Mouse (Mus musculus) left cerebral cortex, postnatal 25 days (tissue): Measurements from ENCODE around the gene Nsun2. TPM values are rescaled to one million over a fixed set of nuclear protein-coding genes. Genes with fewer than 3 reads are reported as not detected.

ENCODE experiments used
- DNase-seq, 2 experiments: peaks; one replicate each; pipeline ENCODE4 v3.0.0; 2022; ENCODE audit warnings: low spot score in 2 of 2, mixed read lengths in 1 of 2
- intact Hi-C: fragments of 180-260 bp; cut with DNase I; formaldehyde crosslinking; loops from one replicate; pipeline ENCODE4 v1.15.1; 2025
- total RNA-seq, 2 experiments: library from RNA; stranded (reverse); gene quantifications; 2 replicates each; pipeline ENCODE4 v1.2.3; 2021

The Nsun2 gene
- total RNA-seq, 2 experiments from 2014 or later = 70.9 to 76.9 TPM

GRCm38 (mm10) chr13:69522161-69522791 lies 11.3 kb upstream of the Nsun2 start:
- intact Hi-C loops = no loop called here
- peak in 1 of 2 experiments; percentile 49 for DNase-seq

GRCm38 (mm10) chr13:69523444-69524157 lies 9.9 kb upstream of the Nsun2 start:
- intact Hi-C loops = no loop called here
- peak in 1 of 2 experiments; percentile 39 for DNase-seq

GRCm38 (mm10) chr13:69524158-69524530 lies 9.4 kb upstream of the Nsun2 start:
- intact Hi-C loops = no loop called here
- DNase-seq = no peak

- DNase-seq = no peak
- intact Hi-C loops = no loop called here
These were observed 7.7 kb upstream of the Nsun2 start for GRCm38 (mm10) chr13:69525867-69526266.

GRCm38 (mm10) chr13:69528531-69528930 lies 5.0 kb upstream of the Nsun2 start:
- intact Hi-C loops = no loop called here
- DNase-seq = no peak

- intact Hi-C loops = no loop called here
- no peak for DNase-seq
These were observed 3.4 kb upstream of the Nsun2 start for GRCm38 (mm10) chr13:69530156-69530555.

GRCm38 (mm10) chr13:69530951-69531350 lies 2.6 kb upstream of the Nsun2 start:
- intact Hi-C loops = no loop called here
- DNase-seq = no peak

GRCm38 (mm10) chr13:69531431-69531830 lies 2.1 kb upstream of the Nsun2 start:
- DNase-seq = no peak
- intact Hi-C loops = no loop called here

- intact Hi-C loops = no loop called here
- DNase-seq = no peak
These were observed 1.2 kb upstream of the Nsun2 start for GRCm38 (mm10) chr13:69532101-69532892.

GRCm38 (mm10) chr13:69532893-69533404 lies 597 bp upstream of the Nsun2 start:
- DNase-seq = no peak
- intact Hi-C loops = no loop called here

GRCm38 (mm10) chr13:69534334-69534653 lies 748 bp downstream of the Nsun2 start, which contains the start of gene Tent4a:
TSS of gene Tent4a (minus strand) at chr13:69534617.
- intact Hi-C loops = loop anchor here (2.0 kb wide), 1 partner anchor 51 kb away; no protein-coding TSS in a partner anchor

GRCm38 (mm10) chr13:69534654-69535551 lies 1.4 kb downstream of the Nsun2 start:
- intact Hi-C loops = loop anchor here (2.0 kb wide), 1 partner anchor 52 kb away; no protein-coding TSS in a partner anchor
- peak; percentile 98 to 99 for DNase-seq

More at GRCm38 (mm10) chr13:69534334-69534653, 748 bp downstream of the Nsun2 start, which contains the start of gene Tent4a:
- DNase-seq = no peak

- intact Hi-C loops = no loop called here
- no peak for DNase-seq
These were observed 2.5 kb downstream of the Nsun2 start for GRCm38 (mm10) chr13:69536021-69536420.

- no peak for DNase-seq
These were observed 3.8 kb downstream of the Nsun2 start for GRCm38 (mm10) chr13:69537366-69537765.

GRCm38 (mm10) chr13:69538327-69538726 lies 4.8 kb downstream of the Nsun2 start:
- intact Hi-C loops = no loop called here
- DNase-seq = no peak

More at GRCm38 (mm10) chr13:69537366-69537765, 3.8 kb downstream of the Nsun2 start:
- intact Hi-C loops = no loop called here

GRCm38 (mm10) chr13:69541209-69541608 lies 7.7 kb downstream of the Nsun2 start:
- DNase-seq = no peak
- intact Hi-C loops = no loop called here

- DNase-seq = peak; percentile 58 to 95
- intact Hi-C loops = no loop called here
These were observed 8.2 kb downstream of the Nsun2 start for GRCm38 (mm10) chr13:69541776-69542175.

- DNase-seq = no peak
These were observed 9.2 kb downstream of the Nsun2 start for GRCm38 (mm10) chr13:69542571-69543352.

More at GRCm38 (mm10) chr13:69542571-69543352, 9.2 kb downstream of the Nsun2 start:
- intact Hi-C loops = no loop called here
